Mouse (Mus musculus): ENCODE measurements around the gene Aff4.
"Not testable (repeated sequence)": the region's sequence is repeated elsewhere in the genome, so short reads cannot be mapped to it uniquely, and the experiment has no call there.

DNA sequence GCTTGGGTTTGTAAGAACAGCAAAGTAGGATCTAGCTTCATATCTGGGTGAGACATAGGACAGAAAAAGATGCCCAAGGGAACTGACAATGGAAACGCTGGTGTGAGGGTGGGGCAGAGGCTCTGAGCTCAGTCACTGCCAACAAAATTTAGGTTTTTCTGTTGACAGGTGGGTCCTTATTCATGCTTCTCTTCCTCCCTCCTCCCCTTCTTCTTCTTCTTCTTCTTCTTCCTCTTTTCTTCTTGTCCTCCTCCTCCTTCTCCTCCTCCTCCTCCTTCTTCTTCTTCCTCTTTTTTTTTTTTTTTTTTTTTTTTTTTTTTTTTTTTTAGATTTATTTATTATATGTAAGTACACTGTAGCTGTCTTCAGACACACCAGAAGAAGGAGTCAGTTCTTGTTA, 37.8 kb upstream of the Aff4 start:
- TF ChIP-seq CTCF (conservative IDR thresholded peaks at IDR 0.05; ENCODE audit: insufficient read depth, insufficient read length, low read depth, low read length); POLR2A (IDR thresholded peaks at IDR 0.05; ENCODE audit: low read depth, low read length): not testable (repeated sequence)

All from kidney, adult 2 months (tissue).